Mouse (Mus musculus): Measurements from ENCODE around the gene Il7r.

Gene Il7r

GRCm38 (mm10) chr15:9472167-9472566, 57.8 kb downstream of the Il7r start:
- DNase-seq (ENCODE audit: low read depth), result no peak

GRCm38 (mm10) chr15:9471053-9471685, 58.8 kb downstream of the Il7r start:
- DNase-seq (ENCODE audit: low read depth), result no peak

- no peak for DNase-seq (ENCODE audit: low read depth)
These were observed 65.9 kb downstream of the Il7r start for GRCm38 (mm10) chr15:9464039-9464438.

DNA sequence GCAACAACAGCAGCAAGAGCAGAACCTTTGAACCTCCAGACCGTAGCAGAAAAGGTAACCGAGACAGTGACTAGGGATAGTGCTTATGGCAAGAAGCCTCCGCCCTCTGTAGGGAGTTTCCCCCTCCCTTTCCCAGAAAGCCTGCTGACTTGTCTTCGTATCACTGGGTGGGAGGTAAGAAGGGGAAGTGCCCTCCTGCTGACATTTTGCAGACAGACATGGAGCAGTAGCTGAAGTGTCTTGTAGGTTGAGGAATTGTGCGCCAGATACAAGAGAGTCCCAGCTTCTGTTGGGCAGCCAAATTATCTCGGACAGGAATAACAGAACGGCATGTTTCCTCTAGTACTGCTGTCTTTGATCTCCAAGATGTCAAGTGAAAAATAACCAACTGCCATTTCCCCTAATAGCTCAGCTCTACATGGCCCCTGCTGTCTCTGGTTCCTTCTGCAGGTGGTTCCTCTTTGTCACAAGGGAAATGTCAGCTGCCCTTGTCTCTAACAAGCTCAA, 66.4 kb downstream of the Il7r start:
- no peak for DNase-seq (ENCODE audit: low read depth)
